Mouse (Mus musculus): ENCODE measurements around the gene Gmeb2. TPM values are rescaled to one million over a fixed set of nuclear protein-coding genes. Genes with fewer than 3 reads are reported as not detected.

Gmeb2 gene
- total and polyA plus RNA-seq, 2 experiments from 2014 or later, result 8.6 to 16.0 TPM

GRCm38 (mm10) chr2:181202422-181202821 lies 85.4 kb downstream of the Gmeb2 start, which contains the start of gene Ptk6:
Ptk6 (minus strand) TSS chr2:181202789.
- Histone ChIP-seq H3K9ac (replicated peaks; ENCODE audit: low read length, poor library complexity, severe bottlenecking) (no peak within 1 kb of the TSS), H3K27me3 (ENCODE audit: insufficient read depth, low read length) (no peaks in the 10 kb centered on the region), H3K9me3 (ENCODE audit: low read length) (no peaks in the 10 kb centered on the region), H3K4me1 (ENCODE audit: insufficient read depth, low read length) (no peaks in the 10 kb centered on the region), H3K4me2 (ENCODE audit: low read depth, low read length, poor library complexity, severe bottlenecking) (no peak within 1 kb of the TSS), H3K36me3 (ENCODE audit: insufficient read depth, low read length) (no peaks in the 10 kb centered on the region), H3K27ac (ENCODE audit: low read depth, low read length) (no peak within 1 kb of the TSS), H3K4me3 (ENCODE audit: low read depth, low read length) (no peak within 1 kb of the TSS)
- 90% methylated on average over 3 of the region's 3 CpGs for WGBS
- no peak for DNase-seq (ENCODE audit: low spot score)
- ATAC-seq (ENCODE audit: low FRiP score), result no peak
- no peak for TF ChIP-seq CTCF (IDR thresholded peaks at IDR 0.05)

GRCm38 (mm10) chr2:181201606-181202005 lies 86.2 kb downstream of the Gmeb2 start:
- H3K27ac ChIP-seq (ENCODE audit: low read depth, low read length), result no peak overlapping the region
- H3K9me3 ChIP-seq (ENCODE audit: low read length), result no peaks in the 10 kb centered on the region
- no peaks in the 10 kb centered on the region for H3K4me1 ChIP-seq (ENCODE audit: insufficient read depth, low read length)
- no peak overlapping the region for H3K9ac ChIP-seq (replicated peaks; ENCODE audit: low read length, poor library complexity, severe bottlenecking)
- no peak for TF ChIP-seq CTCF (IDR thresholded peaks at IDR 0.05)
- no peaks in the 10 kb centered on the region for H3K27me3 ChIP-seq (ENCODE audit: insufficient read depth, low read length)
- 78% methylated on average over 3 of the region's 3 CpGs for WGBS
- no peaks in the 10 kb centered on the region for H3K36me3 ChIP-seq (ENCODE audit: insufficient read depth, low read length)
- no peak overlapping the region for H3K4me3 ChIP-seq (ENCODE audit: low read depth, low read length)
- ATAC-seq (ENCODE audit: low FRiP score) (no peak), DNase-seq (ENCODE audit: low spot score) (no peak)
- H3K4me2 ChIP-seq (ENCODE audit: low read depth, low read length, poor library complexity, severe bottlenecking), result no peak overlapping the region

Other genes with a start within 250 kb of the Gmeb2 start
- gene Chrna4, start 244.5 kb downstream of the Gmeb2 start, total RNA-seq (2014; rRNA removed), result 53.9 and 58.7 TPM in 2 replicates
- gene Chrna4, start 244.5 kb downstream of the Gmeb2 start, polyA plus RNA-seq (2015; fragmentation: Nextera tagmentation; extraction: Ambion mirVana), result 43.6 and 47.8 TPM in 2 replicates
- gene Kcnq2, start 152.7 kb downstream of the Gmeb2 start, total RNA-seq (2014; rRNA removed), result 134 and 162 TPM in 2 replicates
- 33.8 and 40.6 TPM in 2 replicates for gene Kcnq2, start 152.7 kb downstream of the Gmeb2 start, polyA plus RNA-seq (2015; fragmentation: Nextera tagmentation; extraction: Ambion mirVana)
- 321 and 367 TPM in 2 replicates for gene Eef1a2, start 131.0 kb downstream of the Gmeb2 start, total RNA-seq (2014; rRNA removed)
- gene Eef1a2, start 131.0 kb downstream of the Gmeb2 start, polyA plus RNA-seq (2015; fragmentation: Nextera tagmentation; extraction: Ambion mirVana), result 23.1 and 23.3 TPM in 2 replicates
- gene Ppdpf, start 100.8 kb downstream of the Gmeb2 start, total RNA-seq (2014; rRNA removed), result 268 and 323 TPM in 2 replicates
- gene Ppdpf, start 100.8 kb downstream of the Gmeb2 start, polyA plus RNA-seq (2015; fragmentation: Nextera tagmentation; extraction: Ambion mirVana), result 365 and 367 TPM in 2 replicates
- 0.09 TPM in 1 of 2 replicates, not detected in the other for gene Ptk6, start 85.2 kb downstream of the Gmeb2 start, total RNA-seq (2014; rRNA removed)
- not detected in 2 replicates for gene Ptk6, start 85.2 kb downstream of the Gmeb2 start, polyA plus RNA-seq (2015; fragmentation: Nextera tagmentation; extraction: Ambion mirVana)
- gene Srms, start 74.8 kb downstream of the Gmeb2 start, total RNA-seq (2014; rRNA removed), result 0.11 TPM in 1 of 2 replicates, not detected in the other
- gene Srms, start 74.8 kb downstream of the Gmeb2 start, polyA plus RNA-seq (2015; fragmentation: Nextera tagmentation; extraction: Ambion mirVana), result 0.10 and 0.21 TPM in 2 replicates
- gene Fndc11, start 68.0 kb downstream of the Gmeb2 start, total RNA-seq (2014; rRNA removed), result 0.55 TPM in 1 of 2 replicates, not detected in the other
- gene Fndc11, start 68.0 kb downstream of the Gmeb2 start, polyA plus RNA-seq (2015; fragmentation: Nextera tagmentation; extraction: Ambion mirVana), result 0.26 and 0.48 TPM in 2 replicates
- 2.9 and 3.7 TPM in 2 replicates for gene Helz2, start 46.0 kb downstream of the Gmeb2 start, total RNA-seq (2014; rRNA removed)
- 0.15 and 0.16 TPM in 2 replicates for gene Helz2, start 46.0 kb downstream of the Gmeb2 start, polyA plus RNA-seq (2015; fragmentation: Nextera tagmentation; extraction: Ambion mirVana)
- 1,320 and 1,471 TPM in 2 replicates for gene Stmn3, start 26.5 kb upstream of the Gmeb2 start, total RNA-seq (2014; rRNA removed)
- gene Stmn3, start 26.5 kb upstream of the Gmeb2 start, polyA plus RNA-seq (2015; fragmentation: Nextera tagmentation; extraction: Ambion mirVana), result 1,883 and 2,098 TPM in 2 replicates
- 46.6 and 59.4 TPM in 2 replicates for gene Rtel1, start 31.7 kb upstream of the Gmeb2 start, total RNA-seq (2014; rRNA removed)
- gene Rtel1, start 31.7 kb upstream of the Gmeb2 start, polyA plus RNA-seq (2015; fragmentation: Nextera tagmentation; extraction: Ambion mirVana), result 26.5 and 27.4 TPM in 2 replicates
- gene Zgpat, start 76.9 kb upstream of the Gmeb2 start, total RNA-seq (2014; rRNA removed), result 79.2 and 102 TPM in 2 replicates
- 44.3 and 48.8 TPM in 2 replicates for gene Zgpat, start 76.9 kb upstream of the Gmeb2 start, polyA plus RNA-seq (2015; fragmentation: Nextera tagmentation; extraction: Ambion mirVana)
- 25.4 and 27.2 TPM in 2 replicates for gene Arfrp1, start 77.4 kb upstream of the Gmeb2 start, total RNA-seq (2014; rRNA removed)
- 72.1 and 77.1 TPM in 2 replicates for gene Arfrp1, start 77.4 kb upstream of the Gmeb2 start, polyA plus RNA-seq (2015; fragmentation: Nextera tagmentation; extraction: Ambion mirVana)
- gene Lime1, start 92.0 kb upstream of the Gmeb2 start, total RNA-seq (2014; rRNA removed), result 36.4 and 44.8 TPM in 2 replicates
- 30.3 and 32.4 TPM in 2 replicates for gene Lime1, start 92.0 kb upstream of the Gmeb2 start, polyA plus RNA-seq (2015; fragmentation: Nextera tagmentation; extraction: Ambion mirVana)
- 25.8 and 29.8 TPM in 2 replicates for gene Zbtb46, start 171.4 kb upstream of the Gmeb2 start, total RNA-seq (2014; rRNA removed)
- 16.7 and 18.4 TPM in 2 replicates for gene Zbtb46, start 171.4 kb upstream of the Gmeb2 start, polyA plus RNA-seq (2015; fragmentation: Nextera tagmentation; extraction: Ambion mirVana)
- not detected in 2 replicates for gene Abhd16b, start 205.2 kb upstream of the Gmeb2 start, total RNA-seq (2014; rRNA removed)
- gene Abhd16b, start 205.2 kb upstream of the Gmeb2 start, polyA plus RNA-seq (2015; fragmentation: Nextera tagmentation; extraction: Ambion mirVana), result not detected in 2 replicates
- gene Tpd52l2, start 209.1 kb upstream of the Gmeb2 start, total RNA-seq (2014; rRNA removed), result 69.5 and 85.6 TPM in 2 replicates
- 112 and 116 TPM in 2 replicates for gene Tpd52l2, start 209.1 kb upstream of the Gmeb2 start, polyA plus RNA-seq (2015; fragmentation: Nextera tagmentation; extraction: Ambion mirVana)
- 416 and 487 TPM in 2 replicates for gene Dnajc5, start 232.4 kb upstream of the Gmeb2 start, total RNA-seq (2014; rRNA removed)
- 303 and 316 TPM in 2 replicates for gene Dnajc5, start 232.4 kb upstream of the Gmeb2 start, polyA plus RNA-seq (2015; fragmentation: Nextera tagmentation; extraction: Ambion mirVana)